Mouse (Mus musculus) lung, adult 2 months (tissue): Measurements from ENCODE around the gene Ifrd2.

Experiments
- CTCF ChIP-seq: fragments of 200-500 bp; IDR thresholded peaks from 2 replicates; pipeline ENCODE4 v1.5.1; 2011; ENCODE audit warnings: mild to moderate bottlenecking, low read length, control low read depth; ENCODE audit not compliant: insufficient read depth
- POLR2A ChIP-seq: fragments of 200-500 bp; IDR thresholded peaks from 2 replicates; pipeline ENCODE4 v1.6.1; 2011; ENCODE audit warnings: low read depth, mild to moderate bottlenecking, control low read depth, low read length, borderline replicate concordance; ENCODE audit errors: extremely low read depth

GRCm38 (mm10) chr9:107602068-107602648 is 14.7 kb downstream of the Ifrd2 start:
- peak; percentile 21; the same call in 1 of the 2 replicates for TF ChIP-seq POLR2A
- peak; percentile 97 for TF ChIP-seq CTCF
